Mouse (Mus musculus): ENCODE data around the gene Mical3. TPM values are rescaled to one million over a fixed set of nuclear protein-coding genes. Genes with fewer than 3 reads are reported as not detected.

Mical3 gene
- total RNA-seq, 2 experiments from 2014 or later, result 6.4 to 11.2 TPM

DNA sequence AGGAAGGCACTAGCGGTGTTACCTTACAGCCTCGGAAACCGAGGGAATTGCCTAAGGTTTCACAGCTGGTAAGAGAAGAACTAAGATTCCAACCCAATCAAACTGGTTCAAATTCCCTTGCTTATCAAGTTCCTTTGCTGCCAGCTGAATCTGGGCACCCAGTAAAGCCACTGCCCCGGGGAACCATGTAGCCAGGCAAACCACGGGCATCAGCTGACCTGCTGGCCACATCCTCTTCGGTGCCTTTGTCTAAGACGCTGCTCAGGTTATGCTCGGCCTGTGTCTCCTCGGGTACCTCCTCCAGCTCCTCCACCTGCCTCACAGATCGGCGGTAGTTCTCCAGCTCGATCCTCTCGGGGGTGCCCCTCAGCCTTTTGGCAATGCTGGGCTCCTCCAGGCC is 148.5 kb downstream of the Mical3 start:
- peak; percentile 43 for ATAC-seq (replicated peaks; ENCODE audit: poor library complexity, severe bottlenecking)

DNA sequence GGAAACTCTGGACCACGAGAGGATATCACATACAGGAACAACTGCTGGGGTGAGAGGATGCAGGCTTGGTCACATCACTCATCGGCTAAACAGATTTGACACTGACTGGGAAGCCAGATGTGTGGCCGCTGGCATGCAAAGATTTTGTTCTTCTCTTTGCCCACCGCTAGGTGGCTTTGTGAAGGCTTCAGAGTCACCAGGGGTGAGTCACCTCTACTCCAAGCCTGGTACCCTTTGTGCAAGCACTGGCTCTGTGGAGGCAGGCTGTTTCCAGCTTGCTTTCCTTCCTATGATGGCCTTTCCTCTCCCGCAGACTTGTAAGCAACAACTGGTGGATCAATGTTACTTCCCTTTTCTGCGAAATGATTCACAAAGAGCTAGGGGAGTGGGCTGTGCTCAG is 149.3 kb downstream of the Mical3 start:
- ATAC-seq (replicated peaks; ENCODE audit: poor library complexity, severe bottlenecking), result peak; percentile 83

DNA sequence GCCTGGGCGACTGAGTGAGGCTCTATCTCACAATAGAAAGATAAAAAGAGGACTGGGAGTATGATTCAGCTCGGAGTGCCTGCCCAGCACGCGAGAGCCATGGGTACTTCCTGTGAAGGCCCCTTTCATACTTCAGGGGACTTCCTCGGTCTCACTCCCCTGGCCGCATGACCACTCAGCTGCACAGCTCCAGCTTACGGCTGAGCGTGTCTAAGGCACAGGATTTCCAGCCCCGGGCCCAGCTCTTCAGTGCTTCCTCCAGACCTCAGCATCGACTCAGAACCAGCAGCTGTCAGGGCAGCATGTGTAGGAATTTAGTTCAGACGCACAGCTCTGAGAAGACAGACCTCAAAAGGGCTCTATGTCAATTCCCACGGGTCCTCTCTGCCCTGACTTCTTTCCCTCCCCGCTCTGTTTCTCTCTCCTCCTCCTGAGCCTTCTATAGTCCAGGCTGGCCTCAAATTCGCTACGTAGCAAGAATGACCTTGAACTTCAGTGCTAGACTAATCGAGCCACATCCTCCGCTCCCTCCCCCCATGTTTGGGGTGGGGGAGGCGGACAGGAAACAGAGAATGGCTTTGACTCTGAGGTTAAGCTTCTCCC is 152.7 kb downstream of the Mical3 start:
- no peak for ATAC-seq (replicated peaks; ENCODE audit: poor library complexity, severe bottlenecking)

DNA sequence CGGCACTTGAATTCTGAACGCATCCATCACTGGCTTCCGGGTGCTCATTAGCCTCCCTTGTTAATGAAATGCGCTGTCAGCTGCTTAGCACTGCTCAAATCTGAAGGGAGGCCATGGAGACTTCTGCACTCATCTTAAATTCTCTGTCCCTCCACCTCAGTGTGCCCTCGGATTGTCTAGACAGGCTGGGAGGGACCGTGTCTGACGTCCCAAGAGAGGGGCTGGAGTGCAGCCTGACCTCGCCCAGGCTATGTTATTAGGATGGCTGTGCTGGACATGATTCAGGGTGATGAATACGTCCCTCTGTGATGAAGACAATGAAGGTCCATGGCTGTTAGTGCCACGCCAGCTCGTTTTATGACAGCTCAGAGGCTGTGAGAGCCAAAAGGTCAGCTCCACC is 153.8 kb downstream of the Mical3 start:
- no peak for ATAC-seq (replicated peaks; ENCODE audit: poor library complexity, severe bottlenecking)

DNA sequence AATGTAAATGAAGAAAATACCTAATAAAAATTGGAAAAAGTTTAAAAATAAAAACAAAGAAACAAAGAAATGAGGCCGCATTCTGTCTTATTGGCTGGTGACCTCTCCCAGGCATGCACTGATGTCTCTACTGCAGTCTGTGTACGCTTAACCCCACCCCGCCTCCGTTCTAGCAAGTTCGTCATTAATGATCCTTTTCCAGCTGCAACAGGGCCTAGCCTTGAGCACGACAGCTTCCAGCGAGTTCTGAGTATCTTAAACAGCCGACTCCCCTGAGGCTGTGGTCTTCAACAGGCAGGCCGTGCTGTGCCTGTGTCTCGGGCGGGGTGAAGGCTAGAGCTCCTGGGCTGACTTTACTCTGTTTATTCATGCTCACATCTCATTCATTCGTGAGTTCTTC is 154.7 kb downstream of the Mical3 start:
- ATAC-seq (replicated peaks; ENCODE audit: poor library complexity, severe bottlenecking), result no peak

DNA sequence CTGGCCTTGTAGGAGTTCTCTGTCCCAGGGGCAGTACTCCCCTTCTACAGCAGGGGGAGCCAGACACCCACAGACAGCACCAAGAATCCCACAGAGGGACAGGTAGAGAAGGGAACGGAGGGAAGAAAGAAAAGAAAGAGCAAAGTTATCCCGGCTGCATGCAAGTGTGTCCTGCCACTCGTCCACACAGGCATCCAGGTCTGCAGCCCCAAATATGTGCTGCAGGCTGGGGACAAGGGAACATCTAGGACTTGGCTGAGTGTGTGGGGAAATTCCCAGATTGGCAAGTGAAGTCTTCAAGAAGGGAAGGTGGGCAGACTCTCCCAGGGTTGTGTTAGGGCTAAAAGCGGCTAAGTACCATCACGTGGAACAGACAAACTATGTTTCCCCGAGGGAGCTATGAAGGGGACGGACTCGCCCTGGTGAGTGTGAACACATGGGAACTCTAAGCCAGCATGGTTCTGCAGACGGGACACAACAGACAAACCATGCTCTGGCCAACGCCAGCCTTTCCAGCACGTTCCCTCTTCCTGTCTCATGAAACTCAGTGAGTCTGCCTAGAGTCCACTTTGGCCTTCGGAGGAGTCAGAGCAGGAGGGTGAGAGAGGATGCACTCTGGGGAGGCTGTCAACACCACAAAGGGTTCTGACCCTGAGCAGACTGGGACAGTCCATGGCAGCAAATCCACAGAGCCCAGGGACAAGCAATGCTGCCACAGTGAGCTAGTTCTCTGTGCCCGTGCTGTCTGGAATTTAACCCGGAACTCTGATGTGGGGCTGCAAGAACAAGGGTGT is 158.8 kb downstream of the Mical3 start:
- peak; percentile 95 for ATAC-seq (replicated peaks; ENCODE audit: poor library complexity, severe bottlenecking)

DNA sequence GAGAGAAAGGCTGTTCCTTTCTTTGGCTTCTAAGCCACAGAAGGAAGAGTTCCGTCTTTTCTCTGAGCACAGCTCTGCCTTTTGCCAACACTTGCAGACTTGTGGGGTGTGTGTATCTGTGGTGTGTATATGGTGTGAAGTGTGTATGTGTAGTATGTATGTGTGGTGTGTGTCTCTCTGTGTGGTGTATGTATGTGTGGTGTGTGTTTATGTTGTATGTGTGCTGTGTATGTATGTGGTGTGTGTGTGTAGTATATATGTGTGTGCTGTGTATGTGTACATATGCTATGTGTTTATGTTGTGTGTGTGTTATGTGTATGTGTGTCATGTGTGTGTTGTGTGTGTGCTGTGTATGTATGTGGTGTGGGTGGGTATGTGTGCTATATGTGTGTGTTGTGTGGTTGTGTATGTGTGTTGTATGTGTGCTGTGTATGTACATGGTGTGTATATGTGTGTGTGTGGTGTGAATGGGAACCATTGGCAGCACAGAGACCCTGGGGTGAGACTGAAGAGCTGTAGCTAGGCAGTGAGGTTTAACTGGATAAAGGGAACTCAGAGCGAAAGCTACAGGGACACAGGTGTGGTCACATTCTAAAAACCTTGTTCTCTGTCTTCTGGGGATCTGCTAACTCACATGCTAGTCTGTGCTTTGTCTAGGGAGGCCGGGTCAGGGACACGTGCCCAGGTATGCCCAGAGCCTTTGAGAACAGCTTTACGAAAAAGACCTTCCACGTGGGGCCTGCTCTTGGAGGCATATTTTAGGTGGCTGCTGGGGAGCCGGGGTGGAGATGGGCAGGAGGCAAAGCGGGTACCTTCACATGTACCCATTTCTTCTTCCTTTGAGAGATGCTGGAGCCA is 159.6 kb downstream of the Mical3 start:
- ATAC-seq (replicated peaks; ENCODE audit: poor library complexity, severe bottlenecking), result peak; percentile 6; the same call in 1 of the 2 replicates

DNA sequence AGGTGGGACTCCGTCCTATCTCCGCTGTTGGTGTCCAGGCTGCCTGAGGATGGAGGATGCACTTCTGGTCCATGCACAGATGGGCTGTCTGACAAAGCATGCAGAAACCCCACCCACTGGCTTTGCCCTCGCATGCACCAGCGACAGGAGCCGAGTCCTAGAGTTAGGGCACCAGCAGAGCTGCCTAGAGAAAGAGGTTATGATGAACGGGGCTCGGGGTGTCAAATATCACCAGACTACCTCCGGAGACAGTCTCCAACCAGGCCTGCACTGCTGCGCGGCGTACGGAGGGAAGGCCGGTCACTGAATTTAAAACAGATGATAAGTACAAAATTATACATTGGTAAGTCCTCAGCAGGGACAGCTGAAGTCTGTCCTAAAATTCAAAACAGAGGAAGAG is 165.0 kb downstream of the Mical3 start:
- ATAC-seq (replicated peaks; ENCODE audit: poor library complexity, severe bottlenecking), result no peak

DNA sequence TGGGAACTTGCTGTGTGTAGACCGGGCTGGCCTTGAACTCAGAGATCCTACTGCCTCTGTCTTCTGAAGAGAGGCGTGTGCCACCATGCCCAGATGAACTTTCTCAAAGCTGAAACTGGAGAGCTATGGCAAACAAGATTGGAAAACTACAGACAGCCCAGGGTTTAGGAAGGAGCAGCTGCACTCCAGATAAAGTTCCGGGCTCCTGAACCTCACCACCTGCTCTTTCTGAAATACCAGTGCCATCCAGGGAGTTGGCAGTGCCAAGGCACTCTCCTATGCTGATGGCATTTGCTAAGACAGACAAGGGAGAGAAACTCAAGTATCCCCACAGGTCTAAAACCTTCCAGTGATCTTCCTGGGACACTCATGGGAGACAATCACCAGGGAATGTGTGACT is 166.6 kb downstream of the Mical3 start:
- ATAC-seq (replicated peaks; ENCODE audit: poor library complexity, severe bottlenecking), result no peak

DNA sequence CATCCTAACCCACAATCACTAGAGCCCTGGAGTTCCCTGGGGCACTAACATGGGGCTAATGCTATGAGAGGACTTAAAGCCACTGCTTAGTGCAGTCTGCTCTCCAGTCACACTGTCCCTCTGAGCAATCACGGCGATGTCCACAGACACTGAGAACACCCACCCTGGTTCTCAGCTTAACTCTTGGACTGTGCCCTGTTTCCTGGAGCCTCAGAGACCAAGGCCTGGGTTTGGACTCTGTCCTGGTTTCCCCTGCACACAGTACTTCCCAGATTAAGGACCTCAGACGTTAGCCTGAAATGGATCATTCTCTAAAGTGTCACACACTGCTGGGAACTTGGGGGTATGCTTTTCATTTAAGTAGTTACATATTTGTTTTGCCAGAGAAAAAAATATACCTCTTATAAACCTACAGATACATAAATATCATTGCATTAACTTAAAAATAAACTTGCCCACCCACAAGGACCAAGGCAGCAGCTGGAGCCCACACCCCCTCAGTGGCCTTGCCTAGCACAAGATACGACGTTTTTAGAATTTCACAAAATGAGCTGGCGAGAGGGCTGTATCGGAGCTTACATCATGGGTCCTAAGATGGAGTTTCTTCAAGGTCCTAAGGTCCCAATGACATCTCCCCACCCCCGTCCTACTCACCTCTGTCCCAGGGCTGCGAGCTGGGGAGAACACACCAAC is 170.3 kb downstream of the Mical3 start:
- no peak for ATAC-seq (replicated peaks; ENCODE audit: poor library complexity, severe bottlenecking)

DNA sequence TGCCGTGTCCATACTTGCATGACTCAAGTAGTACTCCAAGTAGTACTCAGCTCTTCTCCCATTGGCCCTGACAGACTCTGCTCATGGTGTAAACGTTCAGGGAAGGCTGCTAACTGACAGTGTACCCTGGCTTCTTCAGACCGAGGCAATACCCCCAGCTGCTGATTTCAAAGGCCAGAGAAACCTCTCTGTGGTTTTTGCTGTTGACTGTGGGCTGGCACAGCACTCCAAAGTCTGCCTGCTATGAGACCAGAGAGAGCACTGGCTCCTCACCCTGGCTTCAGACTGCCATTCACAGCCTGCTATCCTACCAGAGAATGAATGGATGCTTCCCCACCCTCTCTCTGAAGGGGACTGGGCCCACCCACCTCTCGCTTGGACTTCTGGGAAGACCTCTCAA is 173.5 kb downstream of the Mical3 start:
- 0 out of 2 replicates have a peak, but pooled peaks have one; percentile 2 for ATAC-seq (replicated peaks; ENCODE audit: poor library complexity, severe bottlenecking)

DNA sequence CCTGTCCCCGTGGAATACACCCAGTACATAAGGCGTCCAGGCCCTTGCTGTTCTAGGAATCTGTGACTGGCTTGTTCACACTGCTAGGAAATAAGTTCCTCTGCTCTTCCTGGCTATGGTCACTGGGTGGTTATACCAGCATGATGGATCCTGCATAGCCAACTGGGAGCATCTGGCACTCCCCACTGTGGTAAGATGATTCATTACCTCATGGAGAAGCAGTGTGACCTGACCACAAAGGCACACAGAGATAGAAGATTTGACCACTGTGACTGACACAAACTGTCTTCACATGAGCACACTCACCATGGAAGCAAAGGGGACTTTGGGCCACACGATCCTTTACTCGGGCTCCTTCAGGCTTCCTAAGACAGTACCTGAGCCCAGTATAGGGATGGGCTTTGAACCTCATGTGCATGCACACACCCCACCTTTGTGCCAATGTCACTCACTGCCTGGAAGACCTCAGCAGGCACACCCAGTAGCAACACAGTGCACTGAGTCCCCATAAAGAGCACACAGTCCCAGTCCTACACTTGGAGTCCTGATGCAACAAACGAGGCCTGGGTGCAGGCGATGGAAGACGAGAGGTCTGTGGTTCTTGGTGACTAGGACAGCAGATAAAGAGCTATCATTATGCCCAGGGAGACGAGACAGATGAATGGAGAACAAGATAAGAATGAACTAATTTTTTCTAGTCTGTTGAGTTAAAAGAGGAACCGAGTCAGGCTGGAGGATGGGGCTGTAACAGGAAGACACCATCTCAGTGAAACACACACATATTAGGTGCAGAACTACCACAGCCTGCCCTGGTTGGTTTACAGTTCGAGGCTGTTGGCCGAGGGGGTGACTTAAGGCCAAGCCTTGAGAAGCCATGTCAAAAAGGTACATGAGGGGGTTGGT is 174.3 kb downstream of the Mical3 start:
- peak; percentile 54 for ATAC-seq (replicated peaks; ENCODE audit: poor library complexity, severe bottlenecking)

DNA sequence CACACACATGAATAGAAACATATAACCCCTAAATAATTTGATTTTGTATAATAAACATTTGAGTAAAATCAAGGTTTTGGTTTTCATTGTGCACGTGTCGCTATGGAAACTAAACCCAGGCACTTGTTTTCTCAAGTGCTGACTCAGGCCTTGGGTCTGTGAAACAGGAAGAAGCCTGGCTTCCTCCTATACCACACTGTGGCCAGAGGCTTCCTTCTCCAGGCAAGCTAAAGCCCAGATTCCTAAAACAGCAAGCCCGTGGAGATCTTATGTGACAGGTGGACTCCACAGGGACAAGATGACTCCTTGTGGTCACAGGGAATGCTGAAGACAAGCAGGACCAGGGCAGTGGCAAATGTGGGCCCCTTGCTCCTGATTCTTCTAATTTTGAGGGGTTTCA is 175.6 kb downstream of the Mical3 start:
- ATAC-seq (replicated peaks; ENCODE audit: poor library complexity, severe bottlenecking), result peak; percentile 46

DNA sequence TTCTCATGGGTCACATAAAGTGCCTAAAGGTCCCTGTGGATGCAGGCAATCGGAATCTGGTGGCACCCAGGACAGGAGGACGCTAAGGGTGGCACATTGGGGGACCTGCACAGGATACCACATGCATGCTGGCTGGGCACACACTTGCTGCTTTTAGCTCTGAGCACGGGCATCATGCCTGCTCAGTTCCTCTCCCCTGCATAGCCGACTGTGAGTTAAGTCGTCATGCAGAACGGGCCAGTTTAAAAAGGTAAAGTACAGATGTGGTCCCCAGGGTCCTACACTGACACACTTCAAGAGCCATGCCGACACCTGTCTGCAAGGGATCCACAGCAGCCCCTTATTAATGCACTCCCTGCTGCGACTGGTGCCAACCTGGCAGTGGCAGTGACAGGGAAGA is 176.6 kb downstream of the Mical3 start:
- ATAC-seq (replicated peaks; ENCODE audit: poor library complexity, severe bottlenecking), result no peak

DNA sequence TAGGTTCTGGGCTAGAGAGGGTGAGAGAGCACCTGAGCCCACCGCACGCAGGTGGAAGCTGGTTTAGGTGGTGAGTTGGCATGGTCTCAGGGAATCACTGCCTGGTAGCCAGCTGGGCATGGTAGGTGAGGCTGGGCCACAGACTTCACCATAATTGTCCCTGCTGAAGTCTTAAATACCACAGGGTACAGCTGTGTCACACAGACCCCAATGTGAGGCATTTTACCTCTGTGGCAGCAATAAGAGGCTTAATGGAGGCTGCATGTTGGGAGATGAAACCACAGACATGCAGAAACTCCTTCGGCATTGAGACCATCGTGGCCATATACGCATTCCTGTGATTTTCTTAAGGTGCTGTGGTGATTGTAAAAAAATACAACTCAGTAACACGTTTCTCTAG is 178.3 kb downstream of the Mical3 start:
- no peak for ATAC-seq (replicated peaks; ENCODE audit: poor library complexity, severe bottlenecking)

DNA sequence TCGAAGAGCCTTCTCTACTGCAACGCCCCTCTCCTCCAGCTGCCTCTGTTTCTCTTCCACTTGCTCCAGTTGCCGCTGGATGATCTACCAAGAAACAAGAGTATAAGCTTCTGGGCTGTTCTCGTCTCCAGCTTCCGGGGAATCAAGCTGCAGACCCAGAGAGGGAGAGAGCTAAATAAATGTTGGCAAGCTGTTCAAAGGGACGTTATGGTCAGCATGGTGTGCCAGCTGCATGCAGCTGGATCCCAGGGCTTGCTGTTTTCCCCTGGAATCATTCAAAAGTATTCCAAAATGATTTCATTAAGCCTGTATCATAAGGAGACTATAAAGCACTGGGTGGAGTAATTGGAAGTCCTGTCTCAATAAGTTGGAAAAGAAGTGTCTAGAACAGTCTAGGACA is 179.5 kb downstream of the Mical3 start:
- ATAC-seq (replicated peaks; ENCODE audit: poor library complexity, severe bottlenecking), result no peak

DNA sequence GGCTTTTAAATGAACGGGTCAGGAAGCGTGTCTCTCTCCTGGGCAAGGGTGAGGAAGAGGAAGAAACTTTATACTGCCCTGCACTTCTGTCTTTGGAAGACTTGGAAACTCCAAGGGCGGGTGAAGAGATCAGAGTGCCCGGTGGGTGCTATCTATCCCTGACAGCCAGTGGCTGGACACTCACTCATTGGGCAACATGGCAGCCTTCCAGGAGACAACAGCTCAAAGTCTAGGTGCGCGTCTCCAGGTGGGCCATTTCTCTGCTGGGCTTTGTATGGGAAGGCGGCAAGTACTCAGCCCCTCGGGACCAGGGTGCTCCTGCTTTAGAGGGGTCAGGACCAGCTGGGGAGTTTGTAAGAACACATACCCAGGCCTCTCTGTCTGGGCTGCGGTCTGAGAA is 185.3 kb downstream of the Mical3 start:
- no peak for ATAC-seq (replicated peaks; ENCODE audit: poor library complexity, severe bottlenecking)

DNA sequence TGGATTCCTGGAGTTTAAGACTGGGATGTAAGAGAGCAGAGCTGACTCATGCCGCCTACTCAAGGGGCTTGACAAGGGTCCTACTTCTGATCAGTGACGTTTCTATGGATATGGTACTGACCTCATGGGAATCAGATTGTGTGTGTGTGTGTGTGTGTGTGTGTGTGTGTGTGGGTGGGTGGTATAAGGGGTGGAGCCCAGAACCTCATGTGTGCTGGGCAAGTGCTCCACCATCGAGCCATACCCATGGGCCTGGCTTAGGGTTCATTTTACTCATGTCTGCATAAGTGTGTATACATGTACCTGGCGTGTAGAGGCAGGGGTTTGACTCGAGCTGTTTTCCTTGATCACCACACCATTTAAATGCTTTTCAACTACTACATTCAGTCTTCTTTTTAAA is 186.8 kb downstream of the Mical3 start:
- no peak for ATAC-seq (replicated peaks; ENCODE audit: poor library complexity, severe bottlenecking)

DNA sequence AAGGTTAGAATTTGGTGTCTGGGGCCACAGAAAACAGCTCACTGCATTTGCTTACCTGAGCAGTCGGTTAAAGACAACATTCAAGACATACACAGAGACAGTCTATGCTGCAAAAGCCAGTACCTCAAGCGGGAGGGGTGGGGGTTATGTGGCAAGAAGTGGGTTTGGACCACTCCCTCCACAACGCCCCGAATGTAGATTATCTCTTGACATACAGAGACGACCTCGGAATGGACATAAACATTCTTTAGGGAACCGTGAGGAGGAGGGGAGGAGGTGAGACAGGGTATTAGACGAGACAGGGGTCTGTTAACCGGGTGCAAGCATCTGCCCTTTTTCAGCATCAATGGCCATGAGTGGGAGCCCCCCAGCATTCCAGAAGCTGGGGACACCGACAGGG is 187.2 kb downstream of the Mical3 start:
- no peak for ATAC-seq (replicated peaks; ENCODE audit: poor library complexity, severe bottlenecking)

DNA sequence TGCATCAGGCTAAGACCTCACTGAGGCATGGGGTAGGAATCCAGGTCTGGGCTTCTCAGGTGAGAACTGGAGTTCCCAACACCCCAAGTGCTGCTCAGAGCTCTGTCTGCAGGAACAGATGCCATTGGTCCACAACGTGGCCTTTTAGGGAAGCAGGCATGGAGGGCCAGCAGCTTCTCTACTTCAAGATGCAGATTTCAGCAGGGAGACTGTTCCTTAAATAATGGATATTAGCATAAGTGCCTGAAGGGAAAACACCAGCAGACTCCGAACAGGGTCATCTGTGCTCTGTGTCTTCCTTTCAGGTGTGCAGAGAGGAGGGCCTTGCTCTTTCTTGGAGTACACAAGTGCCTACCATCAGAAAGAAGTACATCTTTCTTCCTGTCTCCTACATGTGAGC is 187.7 kb downstream of the Mical3 start:
- no peak for ATAC-seq (replicated peaks; ENCODE audit: poor library complexity, severe bottlenecking)
